Mouse (Mus musculus): ENCODE data around the gene Gjd3.

DNA sequence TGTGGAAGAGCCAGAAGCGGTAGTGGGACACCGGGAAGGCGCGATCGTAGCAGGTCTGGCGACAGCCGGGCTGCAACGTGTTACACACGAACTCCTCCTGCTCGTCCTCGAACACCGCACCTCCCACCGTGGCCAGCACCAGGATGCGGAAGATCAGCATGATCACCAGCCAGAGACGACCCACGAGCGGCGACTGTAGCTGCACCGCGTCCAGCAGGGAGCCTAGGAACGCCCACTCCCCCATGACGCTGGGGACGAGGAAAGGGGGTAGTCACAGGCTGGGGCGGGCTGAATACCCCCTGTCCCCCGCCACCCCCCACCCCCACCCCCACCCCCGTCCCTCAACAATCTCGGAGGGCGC is at the start of gene Gjd3:
- TF ChIP-seq CTCF (conservative IDR thresholded peaks at IDR 0.05; ENCODE audit: low read length) = no peak
- no peak for TF ChIP-seq POU5F1 (IDR thresholded peaks at IDR 0.05; ENCODE audit: borderline replicate concordance, low read length)
- TF ChIP-seq NANOG (IDR thresholded peaks at IDR 0.05; ENCODE audit: borderline replicate concordance, low read length) = no peak
